Mouse (Mus musculus) cortical plate, adult 2 months (tissue): ENCODE data around the gene Nemp1. TPM values are rescaled to one million over a fixed set of nuclear protein-coding genes. Genes with fewer than 3 reads are reported as not detected.
A peak's percentile ranks its signal among the peaks of the same experiment; 100 is the strongest.

ENCODE experiments used
- H3K27ac ChIP-seq: fragments of 200-500 bp; 2 replicates; pipeline ENCODE4 v1.5.1; 2012; ENCODE audit warnings: low read length, control low read depth, inconsistent platforms; ENCODE audit not compliant: insufficient read depth
- H3K4me1 ChIP-seq: fragments of 200-500 bp; 2 replicates; pipeline ENCODE4 v1.6.1; 2011; ENCODE audit warnings: low read length; ENCODE audit not compliant: control insufficient read depth, insufficient read depth
- H3K4me3 ChIP-seq: fragments of 200-500 bp; 2 replicates; pipeline ENCODE4 v1.5.1; 2011; ENCODE audit warnings: mild to moderate bottlenecking, low read length, control low read depth; ENCODE audit not compliant: insufficient read depth
- CTCF ChIP-seq: fragments of 200-500 bp; IDR thresholded peaks from 2 replicates; pipeline ENCODE4 v1.5.1; 2011; ENCODE audit warnings: mild to moderate bottlenecking, control low read depth, low read length; ENCODE audit not compliant: insufficient read depth; ENCODE audit errors: extremely low read depth
- POLR2A ChIP-seq: fragments of 200-500 bp; IDR thresholded peaks from 2 replicates; pipeline ENCODE4 v1.6.1; 2011; ENCODE audit warnings: mild to moderate bottlenecking, low read length, control low read depth; ENCODE audit not compliant: insufficient read depth; ENCODE audit errors: extremely low read depth
- polyA plus RNA-seq: library from polyadenylated mRNA; depleted of rRNA; stranded (reverse); fragments of >200 nt; gene quantifications from 2 replicates; pipeline ENCODE4 v1.2.3, GENCODE M21; 2012

Gene Nemp1
- polyA plus RNA-seq, 1 experiment: 3.8 TPM

DNA sequence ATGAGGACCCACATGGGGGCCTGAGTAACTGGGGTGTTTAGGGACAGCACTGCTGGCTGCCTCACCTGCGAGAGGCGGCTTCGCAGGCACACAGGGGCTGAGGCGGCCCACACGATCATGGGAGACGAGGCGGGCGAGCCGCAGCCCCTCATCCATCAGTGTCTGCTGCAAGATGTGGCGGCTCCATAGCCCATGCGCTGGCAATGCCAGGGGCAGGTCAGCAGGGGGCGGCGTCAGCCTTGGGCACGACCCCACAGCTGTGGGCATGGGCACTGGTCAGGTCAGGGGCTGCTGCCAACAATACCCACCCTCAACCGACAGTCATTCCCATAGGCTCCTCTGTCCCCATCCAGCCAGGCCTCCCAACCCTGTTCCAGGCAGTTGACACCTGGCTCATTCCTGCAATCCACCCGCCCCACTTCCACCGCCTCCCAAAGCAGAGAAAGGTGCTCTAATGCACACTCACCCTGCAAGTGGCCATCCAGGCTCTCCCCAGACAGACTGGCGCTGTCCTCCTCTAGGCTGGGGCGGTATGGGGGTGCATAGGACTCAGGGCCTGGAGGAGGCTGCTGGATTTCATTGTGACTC, 3.9 kb upstream of the Nemp1 start:
- H3K4me1 ChIP-seq: peaks cover 6% of the 10 kb centered on the region; the same call in 1 of the 2 replicates
- H3K4me3 ChIP-seq: peak overlapping the region; percentile 16
- peak overlapping the region; percentile 91 for H3K27ac ChIP-seq
- TF ChIP-seq POLR2A (no peak), CTCF (no peak)

- Histone ChIP-seq H3K4me1 (peaks cover 6% of the 10 kb centered on the region; the same call in 1 of the 2 replicates), H3K4me3 (peak overlapping the region; percentile 98; the same call in 1 of the 2 replicates), H3K27ac (no peak overlapping the region)
- TF ChIP-seq CTCF (no peak), POLR2A (no peak)
These were observed 3.1 kb upstream of the Nemp1 start for GRCm38 (mm10) chr10:127663590-127663989.

DNA sequence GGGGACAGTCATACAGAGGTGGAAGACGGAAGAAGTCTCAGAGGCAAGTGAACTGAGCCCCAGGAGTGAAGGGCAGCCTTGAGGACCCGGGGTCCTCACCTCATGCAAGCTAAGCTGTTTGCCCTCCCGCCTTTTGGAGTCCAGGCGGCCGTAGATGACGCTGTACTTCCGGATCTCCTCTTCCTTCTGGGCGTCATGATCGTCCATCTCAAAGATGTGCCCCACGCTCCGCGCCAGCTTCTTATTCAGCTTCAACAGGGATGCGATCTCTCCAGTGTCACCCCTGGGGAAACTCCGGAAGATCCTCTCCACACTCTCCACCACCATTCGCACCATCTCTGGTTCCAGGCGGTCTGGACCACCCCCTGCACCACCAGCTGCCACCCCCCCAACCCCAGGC, 2.5 kb upstream of the Nemp1 start:
- Histone ChIP-seq H3K27ac (no peak overlapping the region), H3K4me1 (peaks cover 6% of the 10 kb centered on the region; the same call in 1 of the 2 replicates), H3K4me3 (peak overlapping the region; percentile 98; the same call in 1 of the 2 replicates)
- TF ChIP-seq POLR2A: no peak
- TF ChIP-seq CTCF: no peak

- H3K27ac ChIP-seq: no peak overlapping the region
- peak overlapping the region; percentile 98 for H3K4me3 ChIP-seq
- TF ChIP-seq CTCF (no peak), POLR2A (no peak)
- H3K4me1 ChIP-seq: peaks cover 6% of the 10 kb centered on the region; the same call in 1 of the 2 replicates
These were observed 1.8 kb upstream of the Nemp1 start for GRCm38 (mm10) chr10:127664891-127665290.

DNA sequence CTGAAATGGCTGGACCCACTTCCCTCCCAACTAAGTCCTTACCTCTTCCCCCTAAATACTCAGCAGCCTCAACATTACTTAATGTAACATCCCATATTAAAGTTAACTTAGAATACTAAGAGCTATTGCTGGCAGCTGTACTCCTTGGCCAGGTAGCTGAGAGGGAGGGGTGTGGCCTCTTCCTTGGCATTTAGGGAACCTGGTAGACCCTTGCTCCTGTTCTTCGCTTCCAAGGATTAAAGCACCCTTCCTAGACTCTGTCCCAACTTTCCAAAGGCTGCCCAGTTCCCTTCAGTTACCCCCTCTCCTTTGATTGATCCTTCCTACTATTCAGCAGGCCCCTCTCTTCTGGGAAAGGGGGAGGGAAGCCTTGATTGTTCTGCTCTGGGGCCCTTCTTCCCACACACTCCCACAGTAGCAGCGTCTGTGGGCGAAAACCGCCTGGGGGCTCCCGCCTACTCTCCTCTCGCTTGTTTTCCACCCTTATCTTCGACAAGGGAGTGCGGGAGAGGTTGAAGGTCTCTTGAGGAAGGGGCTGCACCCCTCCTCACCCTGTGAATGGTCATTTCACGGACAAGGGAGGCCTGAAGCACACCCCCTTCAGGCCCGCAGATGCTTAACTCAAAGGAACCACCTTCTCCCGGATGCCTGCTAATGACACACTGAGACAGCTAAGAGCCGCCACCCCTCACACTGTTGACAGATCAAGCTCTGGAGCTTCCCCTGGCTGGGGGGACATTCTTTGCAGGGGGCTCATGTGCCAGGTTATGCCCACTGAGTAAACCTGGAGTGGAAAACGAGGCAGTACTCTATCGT, 1.1 kb upstream of the Nemp1 start:
- Histone ChIP-seq H3K27ac (peak overlapping the region; percentile 99), H3K4me3 (peak overlapping the region; percentile 98), H3K4me1 (peaks cover 6% of the 10 kb centered on the region; the same call in 1 of the 2 replicates)
- TF ChIP-seq CTCF (no peak), POLR2A (no peak)

GRCm38 (mm10) chr10:127667269-127668092, 780 bp downstream of the Nemp1 start:
- H3K27ac ChIP-seq: peak overlapping the region; percentile 97
- TF ChIP-seq CTCF: no peak
- 0 out of 2 replicates have a peak, but pooled peaks have one; percentile 10 for TF ChIP-seq POLR2A
- H3K4me1 ChIP-seq: 0 out of 2 replicates have a peak, but pooled peaks cover 2% of the 10 kb centered on the region
- H3K4me3 ChIP-seq: peak overlapping the region; percentile 98

DNA sequence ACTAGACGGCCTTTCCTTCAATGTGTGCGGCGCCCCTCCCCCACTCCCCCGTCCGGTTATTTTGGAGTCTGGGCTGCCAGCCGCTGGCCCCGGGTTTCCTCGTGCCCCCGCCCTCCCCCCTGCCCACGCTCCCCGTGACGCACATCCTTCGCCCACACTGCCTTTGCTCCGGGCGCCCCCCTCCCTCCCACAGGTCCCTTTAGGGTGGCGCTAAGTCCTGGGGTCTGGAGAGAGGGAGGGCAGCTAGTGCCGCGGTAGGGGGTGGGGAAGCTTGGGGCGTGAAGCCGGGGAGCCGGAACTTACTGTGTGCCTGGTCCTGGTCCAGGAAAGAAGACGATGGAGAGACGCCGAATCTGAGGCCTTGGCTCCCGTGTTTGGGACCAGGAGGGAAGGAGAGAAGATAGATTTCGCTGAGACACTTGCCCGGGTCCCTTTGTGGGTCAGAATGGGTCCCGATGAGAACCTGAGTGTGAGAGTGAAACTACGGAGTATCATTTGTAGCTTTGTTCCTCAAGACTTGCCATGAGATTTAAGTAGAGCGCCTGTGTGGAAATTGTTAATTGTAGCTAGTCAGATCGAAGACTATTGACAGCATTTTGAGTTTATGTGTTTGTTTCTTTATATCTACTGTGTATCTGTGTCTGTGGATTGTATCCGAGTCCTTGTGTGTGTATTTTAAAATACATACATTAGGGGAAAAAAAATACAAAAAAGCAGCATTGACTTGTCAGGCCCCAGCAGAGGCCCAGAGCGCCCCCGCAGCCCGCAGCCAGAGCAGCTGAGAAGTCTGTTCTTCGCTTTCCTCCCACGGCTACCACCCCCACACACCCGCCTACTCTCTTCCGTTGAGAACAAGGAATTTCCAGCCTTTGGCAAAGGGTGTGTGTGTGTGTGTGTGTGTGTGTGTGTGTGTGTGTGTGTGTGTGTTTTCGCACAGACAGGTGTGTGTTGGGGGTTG, 1.7 kb downstream of the Nemp1 start, which contains the start of gene Nab2:
TSS of gene Nab2 (minus strand) at position 476 of the 958 bp plus-strand sequence.
- H3K4me3 ChIP-seq: peak within 1 kb of the TSS; percentile 98
- H3K27ac ChIP-seq: peak within 1 kb of the TSS; percentile 97
- 0 out of 2 replicates have a peak, but pooled peaks cover 2% of the 10 kb centered on the region for H3K4me1 ChIP-seq
- no peak for TF ChIP-seq CTCF
- no peak for TF ChIP-seq POLR2A

DNA sequence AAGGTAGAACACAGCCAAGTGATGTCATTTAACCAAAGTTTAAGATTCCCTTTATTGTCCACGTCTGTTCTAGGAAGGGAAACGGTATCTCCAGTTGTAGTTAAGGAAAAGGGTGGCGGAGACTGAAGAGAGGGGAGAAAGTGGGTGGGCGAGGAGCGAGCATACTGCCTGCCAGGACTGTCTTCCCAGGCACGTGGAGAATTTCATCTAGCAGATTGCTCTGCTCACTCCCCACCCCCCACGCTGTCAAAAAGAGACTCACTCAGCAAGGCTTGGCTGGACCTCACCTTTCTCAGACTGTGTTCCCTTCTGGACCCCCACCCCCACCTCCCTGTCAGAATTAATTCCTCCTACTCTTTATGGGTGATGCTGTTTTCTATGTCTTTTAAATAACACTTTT, 2.5 kb downstream of the Nemp1 start:
- Histone ChIP-seq H3K27ac (peak overlapping the region; percentile 73; the same call in 1 of the 2 replicates), H3K4me1 (0 out of 2 replicates have a peak, but pooled peaks cover 2% of the 10 kb centered on the region), H3K4me3 (no peak overlapping the region)
- no peak for TF ChIP-seq CTCF
- TF ChIP-seq POLR2A: no peak

DNA sequence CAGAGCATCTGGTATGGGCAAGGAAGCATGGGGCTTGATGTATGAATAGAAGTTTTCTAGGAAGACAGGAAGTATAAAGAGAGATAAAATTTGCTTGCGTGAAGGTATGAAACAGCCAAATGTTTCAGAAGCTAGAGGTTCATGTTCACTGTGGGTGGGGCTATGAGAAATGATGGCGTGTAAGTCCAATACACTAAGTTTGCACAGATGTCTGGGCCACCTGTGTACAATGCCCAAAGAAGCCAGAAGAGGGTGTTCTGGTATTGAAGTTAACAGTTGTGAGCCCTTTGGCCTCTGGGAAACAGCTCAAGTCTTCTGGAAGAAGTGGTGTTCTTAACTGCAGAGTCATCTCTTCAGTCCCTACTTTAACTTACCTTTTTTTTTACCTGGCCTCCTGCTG, 3.5 kb downstream of the Nemp1 start:
- Histone ChIP-seq H3K4me1 (0 out of 2 replicates have a peak, but pooled peaks cover 2% of the 10 kb centered on the region), H3K4me3 (no peak overlapping the region), H3K27ac (no peak overlapping the region)
- TF ChIP-seq CTCF (no peak), POLR2A (no peak)
